Comparison of ENCODE assay signal across 5 mouse cellular contexts in the genomic region with DNA sequence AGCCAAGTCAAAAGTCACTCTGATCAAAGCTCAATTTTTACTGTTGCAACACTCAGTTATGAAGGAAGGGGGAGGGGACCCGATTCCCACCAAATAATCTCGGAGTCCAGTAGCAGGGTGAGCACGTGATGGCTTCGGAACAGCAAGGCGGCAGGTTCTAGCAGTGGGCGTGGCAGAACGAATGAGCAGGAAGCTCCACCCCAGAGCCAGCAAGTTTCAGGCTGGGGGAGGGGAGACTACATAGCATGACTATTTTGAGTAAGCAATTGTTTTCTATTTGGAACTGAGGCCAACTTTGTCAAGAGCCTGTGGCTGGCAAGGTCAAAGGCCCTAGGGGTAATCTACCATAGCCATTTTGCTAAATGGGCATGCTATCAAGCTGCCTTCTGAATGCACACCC.
A peak's percentile ranks its signal among the peaks of the same experiment; 100 is the strongest.
DNase-seq lines count a peak whose midpoint lies in the region; TF ChIP-seq lines count a peak whose summit lies in the region.
"Not testable (repeated sequence)": the region's sequence is repeated elsewhere in the genome, so short reads cannot be mapped to it uniquely, and the experiment has no call there.

No protein-coding gene starts in this region.

- H3K79me2 ChIP-seq in liver, adult 2 months (ENCODE audit: control insufficient read depth, insufficient read depth, low read length), result not testable (repeated sequence)

- not testable (repeated sequence) for H3K9ac ChIP-seq in liver, adult 2 months (ENCODE audit: low read depth, low read length)

- 68% methylated on average over 7 of the region's 7 CpGs for WGBS in liver, adult 2 months

- not testable (repeated sequence) for TF ChIP-seq POLR2A in liver, adult 2 months (IDR thresholded peaks at IDR 0.05; ENCODE audit: extremely low read depth, insufficient read depth, low read length)

- peak overlapping the region; percentile 42; the same call in 1 of the 2 replicates for H3K27ac ChIP-seq in brown adipose tissue, adult 24 weeks (replicated peaks; ENCODE audit: low read depth, low read length)
- H3K27ac ChIP-seq in liver, adult 2 months (replicated peaks; ENCODE audit: insufficient read depth, low read depth, low read length), result not testable (repeated sequence)

- DNase-seq in ZHBTc4 (ENCODE audit: low read depth, low spot score), result peak; percentile 10
- peak; percentile 16 for DNase-seq in kidney, adult 11 months
- DNase-seq in kidney, adult 8-10 months, result peak; percentile 4 to 65
- DNase-seq in liver, adult 2 months (ENCODE audit: extremely low read depth, low read depth, low spot score), result peak; percentile 61

- H3K36me3 ChIP-seq in liver, adult 2 months (ENCODE audit: control insufficient read depth, insufficient read depth, low read length), result not testable (repeated sequence)

- TF ChIP-seq CTCF in liver, adult 2 months (IDR thresholded peaks at IDR 0.05; ENCODE audit: low read depth, low read length), result not testable (repeated sequence)

- not testable (repeated sequence) for H3K27me3 ChIP-seq in liver, adult 2 months (ENCODE audit: control insufficient read depth, insufficient read depth, low read length)

- H3K4me3 ChIP-seq in brown adipose tissue, adult 24 weeks (ENCODE audit: insufficient read depth, low read depth, low read length); liver, adult 2 months (ENCODE audit: insufficient read depth, low read depth, low read length): not testable (repeated sequence)

- not testable (repeated sequence) for H3K4me1 ChIP-seq in brown adipose tissue, adult 24 weeks (ENCODE audit: control insufficient read depth, insufficient read depth, insufficient read length, low read length); liver, adult 2 months (ENCODE audit: control insufficient read depth, insufficient read depth, low read length)

Comparison
In these comparisons a context has a peak if more than half of its experiments do, and no peak if none do; other contexts are left out.
1. DNase-seq: peak in every context shown above with its lines; median percentile 61 in liver, adult 2 months; 34 in kidney, adult 8-10 months; 16 in kidney, adult 11 months; 10 in ZHBTc4.